Mouse (Mus musculus) spleen, adult 2 months (tissue): ENCODE measurements around the gene Stab2. TPM values are rescaled to one million over a fixed set of nuclear protein-coding genes. Genes with fewer than 3 reads are reported as not detected.

Source experiments
- DNase-seq, 2 experiments: peaks; one replicate each; pipeline versions ENCODE4 v3.0.0 to v3.0.0-alpha.2; 2012 to 2021; ENCODE audit warnings: low spot score in 2 of 2, low read depth in 1 of 2
- H3K27ac ChIP-seq: fragments of 200-500 bp; 2 replicates; pipeline ENCODE4 v1.5.1; 2012; ENCODE audit warnings: low read length, inconsistent platforms; ENCODE audit not compliant: insufficient read depth
- H3K27me3 ChIP-seq: fragments of 200-500 bp; 2 replicates; pipeline ENCODE4 v1.6.1; 2012; ENCODE audit warnings: mild to moderate bottlenecking, moderate library complexity, low read length, inconsistent platforms; ENCODE audit not compliant: control insufficient read depth, insufficient read depth
- H3K36me3 ChIP-seq: fragments of 200-500 bp; 2 replicates; pipeline ENCODE4 v1.6.1; 2012; ENCODE audit warnings: mild to moderate bottlenecking, low read length, inconsistent platforms; ENCODE audit not compliant: control insufficient read depth, insufficient read depth
- H3K4me1 ChIP-seq: fragments of 200-500 bp; 2 replicates; pipeline ENCODE4 v1.6.1; 2011; ENCODE audit warnings: inconsistent platforms; ENCODE audit not compliant: control insufficient read depth, insufficient read depth, insufficient read length
- H3K4me3 ChIP-seq: fragments of 200-500 bp; 2 replicates; pipeline ENCODE4 v1.5.1; 2011; ENCODE audit warnings: mild to moderate bottlenecking, inconsistent platforms; ENCODE audit not compliant: insufficient read depth, insufficient read length; ENCODE audit errors: extremely low read depth
- CTCF ChIP-seq: fragments of 200-500 bp; IDR thresholded peaks from 2 replicates; pipeline ENCODE4 v1.5.1; 2011; ENCODE audit warnings: mild to moderate bottlenecking, inconsistent platforms; ENCODE audit not compliant: insufficient read depth, insufficient read length, insufficient replicate concordance; ENCODE audit errors: extremely low read depth
- POLR2A ChIP-seq: fragments of 200-500 bp; IDR thresholded peaks from 2 replicates; pipeline ENCODE4 v1.6.1; 2011; ENCODE audit warnings: low read depth, low read length, inconsistent platforms
- WGBS: fragments of 180-500 bp; shearing (Covaris S2); methylation state at CpG from one replicate; pipeline ENCODE4 v1.1.7; 2018; 5-methylcytosine and 5-hydroxymethylcytosine counted together
- polyA plus RNA-seq: library from polyadenylated mRNA; depleted of rRNA; stranded (reverse); fragments of >200 nt; gene quantifications from 2 replicates; pipeline ENCODE4 v1.2.3, GENCODE M21; 2012; rRNA removed

The Stab2 gene
- polyA plus RNA-seq, 1 experiment = 71.8 TPM

DNA sequence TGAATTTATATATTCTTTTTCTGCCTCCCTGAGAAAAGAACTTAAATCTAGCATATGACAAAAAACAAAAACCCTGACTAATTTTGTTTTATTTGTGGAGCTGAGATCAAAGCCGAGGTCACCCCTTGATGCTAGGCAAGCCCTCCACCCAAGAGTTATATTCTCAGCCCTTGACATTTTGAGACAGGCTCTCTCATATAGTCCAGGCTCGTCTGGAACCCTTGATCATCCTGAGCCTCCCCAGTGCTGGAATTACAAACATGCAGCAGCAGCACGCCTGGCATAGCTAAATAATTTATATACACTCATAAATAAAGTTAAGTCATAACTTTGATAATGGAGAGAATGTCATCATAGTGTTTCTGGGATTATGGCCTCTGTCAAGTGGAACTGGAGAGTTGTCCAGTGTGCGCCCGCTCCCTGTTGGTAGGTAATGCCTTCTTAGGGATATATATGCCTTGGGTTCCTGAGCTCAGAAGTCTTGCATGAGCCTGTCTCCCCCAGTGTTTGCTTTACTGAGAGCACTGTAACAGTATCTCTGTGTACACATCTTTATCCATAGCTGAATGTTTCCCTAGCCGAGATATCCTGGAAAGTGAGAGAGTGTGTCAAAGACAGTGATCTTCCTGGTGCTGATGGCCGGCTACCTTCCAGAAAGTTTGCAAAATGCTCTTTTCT is 216.2 kb downstream of the Stab2 start:
- Histone ChIP-seq H3K4me1 (no peaks in the 10 kb centered on the region; the same call in 1 of the 2 replicates), H3K27ac (no peak overlapping the region), H3K36me3 (no peaks in the 10 kb centered on the region), H3K27me3 (no peaks in the 10 kb centered on the region), H3K4me3 (no peak overlapping the region)
- 93% methylated on average over 7 of the region's 7 CpGs for WGBS
- TF ChIP-seq CTCF (no peak), POLR2A (no peak)
- DNase-seq = no peak

Other genes starting within 250 kb of the Stab2 start
- not detected in 2 replicates for gene Gm49358, start 244.1 kb downstream of the Stab2 start, polyA plus RNA-seq
- gene Nt5dc3, start 229.0 kb downstream of the Stab2 start, polyA plus RNA-seq = 4.5 and 4.9 TPM in 2 replicates
- gene 1700113H08Rik, start 50.0 kb upstream of the Stab2 start, polyA plus RNA-seq = 0.09 and 0.12 TPM in 2 replicates